Mouse (Mus musculus): Measurements from ENCODE around the gene Pde4a. TPM values are rescaled to one million over a fixed set of nuclear protein-coding genes. Genes with fewer than 3 reads are reported as not detected.

Pde4a gene
- polyA plus RNA-seq, 1 experiment from 2014 or later: 6.2 TPM

DNA sequence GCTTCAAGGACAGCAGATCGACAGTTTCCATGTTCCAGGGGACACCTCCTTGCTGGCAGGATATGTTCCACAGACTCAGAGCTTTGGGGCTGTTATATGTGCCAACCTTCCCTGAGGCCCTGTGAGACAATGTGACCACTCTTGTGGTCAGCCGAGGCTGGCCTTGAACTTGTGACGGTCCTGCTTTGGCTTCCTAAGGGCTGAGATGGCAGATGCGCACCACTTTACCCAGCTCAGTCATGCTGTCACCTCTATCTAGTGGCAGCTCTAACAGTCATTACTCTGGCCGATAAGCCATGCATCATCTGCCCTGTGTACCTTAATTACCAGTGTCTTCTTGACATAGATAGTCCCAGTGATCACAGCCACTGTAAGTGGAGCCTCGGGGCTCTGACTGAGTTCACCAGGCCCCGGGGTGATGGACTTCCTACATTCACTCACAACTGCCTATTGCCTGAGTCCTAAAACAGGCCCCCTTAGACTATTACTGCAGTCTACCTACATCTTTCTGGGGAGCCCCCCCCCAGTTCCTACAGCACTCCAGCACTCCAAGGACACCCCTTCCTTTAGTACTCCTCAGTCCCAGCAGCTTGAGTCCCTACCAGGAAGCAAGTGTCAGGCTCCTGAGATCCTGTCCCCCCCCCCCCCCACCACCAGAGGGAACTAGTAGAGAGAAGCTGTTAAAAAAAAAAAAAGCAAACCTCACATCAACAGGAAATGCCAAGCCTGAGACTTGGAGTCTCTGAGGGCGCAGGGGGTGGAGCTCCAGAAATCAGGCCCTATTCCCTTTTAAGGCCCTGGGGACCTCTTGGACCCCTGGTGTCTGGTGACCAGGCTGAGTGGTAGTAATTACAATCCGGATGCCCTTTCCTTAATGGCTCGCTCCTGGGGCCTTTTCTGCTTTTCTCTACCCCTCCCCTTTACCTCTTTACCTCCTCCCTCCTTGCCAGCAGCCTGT is 1.9 kb downstream of the Pde4a start:
- WGBS: 47% methylated on average over 10 of the region's 10 CpGs
- Histone ChIP-seq H3K27me3 (replicated peaks; ENCODE audit: control insufficient read depth, insufficient read depth, low read length) (peaks cover 46% of the 10 kb centered on the region), H3K27ac (replicated peaks; ENCODE audit: low read depth, low read length) (peak overlapping the region; percentile 77), H3K4me3 (ENCODE audit: low read depth, low read length) (peak overlapping the region; percentile 4), H3K4me2 (ENCODE audit: low read depth, low read length) (peak overlapping the region; percentile 43), H3K36me3 (ENCODE audit: control insufficient read depth, insufficient read depth, low read length) (no peaks in the 10 kb centered on the region), H3K9ac (ENCODE audit: low read depth, low read length) (peak overlapping the region; percentile 38), H3K4me1 (ENCODE audit: control insufficient read depth, insufficient read depth, low read length) (peaks cover 29% of the 10 kb centered on the region), H3K9me3 (ENCODE audit: control insufficient read depth, low read length) (no peaks in the 10 kb centered on the region)
- DNase-seq (ENCODE audit: low spot score): peak; percentile 50
- ATAC-seq (ENCODE audit: low read depth): no peak

DNA sequence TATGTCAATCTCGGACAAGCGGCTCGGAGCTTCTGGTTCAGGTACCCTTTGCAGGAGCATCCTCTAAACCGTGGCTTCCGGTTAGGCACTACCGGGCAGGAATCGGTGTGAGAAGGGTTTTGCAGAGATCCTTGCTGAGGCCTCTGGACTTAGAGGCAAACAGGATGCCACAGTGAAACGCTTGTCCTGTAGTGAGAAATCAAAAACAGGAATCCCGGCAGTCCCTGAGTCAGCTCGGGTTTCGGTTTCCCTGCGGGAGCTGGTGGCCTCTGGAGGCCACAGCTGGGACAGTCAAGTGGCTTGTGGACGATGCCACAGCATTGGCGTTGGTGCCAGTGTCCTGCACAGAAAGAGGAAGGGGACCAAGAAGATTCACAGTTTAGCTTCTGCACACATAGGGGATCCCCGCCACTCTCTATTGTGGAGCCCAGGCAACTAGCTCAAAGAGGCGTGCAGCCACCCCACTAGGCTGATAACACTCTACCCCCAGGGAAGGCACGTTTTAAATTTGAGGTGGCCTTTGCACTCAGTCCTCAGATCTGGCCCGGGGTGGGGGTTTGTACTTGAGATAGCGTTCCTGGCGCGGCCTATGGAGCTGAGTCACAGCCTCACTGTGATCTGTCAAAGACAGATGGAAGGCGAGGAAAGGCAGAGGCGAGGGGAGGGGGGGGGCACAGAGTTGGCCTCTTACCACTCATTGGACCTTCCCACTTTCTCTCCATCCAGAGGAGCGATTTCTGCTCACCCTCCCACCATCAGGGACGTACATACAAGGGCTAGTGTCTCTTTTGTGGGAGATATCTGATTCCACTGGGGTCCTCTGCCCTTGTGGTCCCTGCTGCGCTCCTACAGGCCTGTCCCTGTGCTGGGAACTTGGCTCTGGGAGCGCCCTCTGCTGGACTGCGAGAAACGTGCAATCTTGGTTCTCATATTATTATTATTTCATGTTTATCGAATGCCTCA is 2.9 kb downstream of the Pde4a start:
- 8% methylated on average over 28 of the region's 30 CpGs for WGBS
- Histone ChIP-seq H3K4me3 (ENCODE audit: low read depth, low read length) (peak overlapping the region; percentile 4), H3K36me3 (ENCODE audit: control insufficient read depth, insufficient read depth, low read length) (no peaks in the 10 kb centered on the region), H3K4me1 (ENCODE audit: control insufficient read depth, insufficient read depth, low read length) (peaks cover 29% of the 10 kb centered on the region), H3K9ac (ENCODE audit: low read depth, low read length) (peak overlapping the region; percentile 38), H3K9me3 (ENCODE audit: control insufficient read depth, low read length) (no peaks in the 10 kb centered on the region), H3K27me3 (replicated peaks; ENCODE audit: control insufficient read depth, insufficient read depth, low read length) (peaks cover 38% of the 10 kb centered on the region), H3K4me2 (ENCODE audit: low read depth, low read length) (peak overlapping the region; percentile 43), H3K27ac (replicated peaks; ENCODE audit: low read depth, low read length) (peak overlapping the region; percentile 77)
- DNase-seq (ENCODE audit: low spot score) (peak; percentile 76), ATAC-seq (ENCODE audit: low read depth) (peak; percentile 38)

DNA sequence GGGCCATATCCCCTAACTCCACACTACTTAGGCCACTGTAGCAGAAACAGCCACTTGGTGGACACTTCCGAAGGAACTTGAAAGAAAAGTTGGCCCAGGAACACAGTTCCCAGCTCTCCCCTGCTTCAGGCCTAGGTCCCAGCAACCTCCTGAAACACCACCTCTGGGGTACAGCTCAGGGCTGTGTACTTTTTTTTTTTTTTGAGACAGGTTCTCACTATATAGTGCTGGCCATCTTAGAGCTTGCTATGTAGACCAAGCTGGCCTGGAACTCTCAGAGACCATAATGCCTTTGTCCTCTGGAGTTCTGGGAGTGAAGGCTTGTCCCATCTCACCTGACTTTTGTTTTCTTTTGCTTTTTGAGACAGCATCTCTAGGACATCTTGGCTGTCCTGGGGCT is 3.6 kb downstream of the Pde4a start:
- WGBS: 31% methylated on average over 1 of the region's 1 CpGs
- DNase-seq (ENCODE audit: low spot score) (no peak), ATAC-seq (ENCODE audit: low read depth) (no peak)
- Histone ChIP-seq H3K27me3 (replicated peaks; ENCODE audit: control insufficient read depth, insufficient read depth, low read length) (peaks cover 31% of the 10 kb centered on the region), H3K4me2 (ENCODE audit: low read depth, low read length) (no peak overlapping the region), H3K9me3 (ENCODE audit: control insufficient read depth, low read length) (no peaks in the 10 kb centered on the region), H3K36me3 (ENCODE audit: control insufficient read depth, insufficient read depth, low read length) (no peaks in the 10 kb centered on the region), H3K4me1 (ENCODE audit: control insufficient read depth, insufficient read depth, low read length) (peaks cover 29% of the 10 kb centered on the region), H3K4me3 (ENCODE audit: low read depth, low read length) (no peak overlapping the region), H3K27ac (replicated peaks; ENCODE audit: low read depth, low read length) (no peak overlapping the region), H3K9ac (ENCODE audit: low read depth, low read length) (no peak overlapping the region)

DNA sequence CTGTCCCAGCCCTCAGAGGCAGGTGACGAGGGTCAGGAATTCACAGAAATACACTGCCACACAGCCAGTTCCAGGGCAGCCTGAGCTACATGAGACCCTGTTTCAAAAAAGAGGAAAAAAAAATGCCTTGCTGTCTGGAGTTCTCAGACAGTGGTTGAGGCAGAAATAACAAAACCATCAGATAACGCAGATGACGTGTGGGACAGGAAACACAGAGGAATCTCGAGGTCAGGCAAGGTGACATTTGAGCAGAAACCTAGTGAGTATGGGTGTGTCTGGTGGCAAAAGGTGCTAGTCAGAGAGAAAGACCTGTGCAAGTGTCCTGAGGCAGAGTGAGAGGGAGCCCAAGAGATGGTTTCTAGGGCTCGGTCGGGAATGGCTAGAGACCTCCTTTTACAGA is 6.8 kb downstream of the Pde4a start:
- Histone ChIP-seq H3K27me3 (replicated peaks; ENCODE audit: control insufficient read depth, insufficient read depth, low read length) (no peaks in the 10 kb centered on the region), H3K4me3 (ENCODE audit: low read depth, low read length) (no peak overlapping the region), H3K27ac (replicated peaks; ENCODE audit: low read depth, low read length) (no peak overlapping the region), H3K9ac (ENCODE audit: low read depth, low read length) (no peak overlapping the region), H3K36me3 (ENCODE audit: control insufficient read depth, insufficient read depth, low read length) (no peaks in the 10 kb centered on the region), H3K9me3 (ENCODE audit: control insufficient read depth, low read length) (no peaks in the 10 kb centered on the region), H3K4me2 (ENCODE audit: low read depth, low read length) (no peak overlapping the region), H3K4me1 (ENCODE audit: control insufficient read depth, insufficient read depth, low read length) (peaks cover 15% of the 10 kb centered on the region)
- DNase-seq (ENCODE audit: low spot score): no peak
- ATAC-seq (ENCODE audit: low read depth): no peak
- 69% methylated on average over 6 of the region's 6 CpGs for WGBS

DNA sequence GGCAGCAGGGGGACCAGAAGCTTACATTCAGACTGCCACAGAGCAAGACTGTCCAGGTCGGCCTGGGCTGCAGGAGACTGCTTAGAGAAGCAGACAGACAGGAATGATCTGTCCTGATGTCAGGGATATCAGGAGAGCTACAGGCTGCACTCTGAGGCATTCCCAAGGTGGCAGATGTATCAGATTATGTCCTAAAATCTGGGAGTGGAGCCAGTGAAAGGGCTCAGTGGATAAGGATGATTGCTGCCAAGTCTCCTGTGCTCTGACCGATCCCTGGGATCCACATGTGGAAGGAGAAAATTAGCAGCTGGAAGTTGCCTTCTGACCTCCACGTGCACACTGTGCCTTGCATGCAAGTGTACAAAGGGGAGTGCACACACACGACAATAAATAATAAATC is 14.9 kb downstream of the Pde4a start:
- Histone ChIP-seq H3K4me3 (ENCODE audit: low read depth, low read length) (no peak overlapping the region), H3K9ac (ENCODE audit: low read depth, low read length) (no peak overlapping the region), H3K9me3 (ENCODE audit: control insufficient read depth, low read length) (no peaks in the 10 kb centered on the region), H3K4me1 (ENCODE audit: control insufficient read depth, insufficient read depth, low read length) (peaks cover 12% of the 10 kb centered on the region), H3K27me3 (replicated peaks; ENCODE audit: control insufficient read depth, insufficient read depth, low read length) (peaks cover 6% of the 10 kb centered on the region; the same call in 1 of the 2 replicates), H3K36me3 (ENCODE audit: control insufficient read depth, insufficient read depth, low read length) (no peaks in the 10 kb centered on the region), H3K27ac (replicated peaks; ENCODE audit: low read depth, low read length) (no peak overlapping the region), H3K4me2 (ENCODE audit: low read depth, low read length) (no peak overlapping the region)
- WGBS: 27% methylated on average over 4 of the region's 4 CpGs
- ATAC-seq (ENCODE audit: low read depth) (no peak), DNase-seq (ENCODE audit: low spot score) (no peak)

DNA sequence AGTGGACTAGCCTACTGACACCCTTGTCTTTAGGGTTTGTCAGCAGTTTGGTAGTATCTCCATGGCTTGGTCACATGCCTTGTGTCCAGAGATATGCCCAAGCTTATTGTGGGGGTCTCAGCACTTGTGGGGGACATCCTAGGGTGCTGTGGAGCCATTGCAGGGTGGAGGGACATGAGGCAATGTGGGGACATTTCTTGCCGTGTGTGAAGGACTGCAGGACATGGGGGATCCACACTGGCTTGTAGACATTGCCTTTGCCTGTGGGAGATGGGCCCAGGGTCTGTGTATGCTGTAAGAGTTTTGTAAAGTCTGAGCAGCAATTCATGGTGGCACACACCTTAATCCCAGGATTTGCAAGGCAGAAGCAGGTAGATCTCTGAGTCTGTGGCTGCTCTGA is 15.3 kb downstream of the Pde4a start:
- Histone ChIP-seq H3K4me2 (ENCODE audit: low read depth, low read length) (0 out of 2 replicates have a peak overlapping the region, but pooled peaks have one; percentile 54), H3K9ac (ENCODE audit: low read depth, low read length) (no peak overlapping the region), H3K4me1 (ENCODE audit: control insufficient read depth, insufficient read depth, low read length) (peaks cover 12% of the 10 kb centered on the region), H3K27me3 (replicated peaks; ENCODE audit: control insufficient read depth, insufficient read depth, low read length) (peaks cover 6% of the 10 kb centered on the region; the same call in 1 of the 2 replicates), H3K27ac (replicated peaks; ENCODE audit: low read depth, low read length) (no peak overlapping the region), H3K36me3 (ENCODE audit: control insufficient read depth, insufficient read depth, low read length) (no peaks in the 10 kb centered on the region), H3K4me3 (ENCODE audit: low read depth, low read length) (no peak overlapping the region), H3K9me3 (ENCODE audit: control insufficient read depth, low read length) (no peaks in the 10 kb centered on the region)
- ATAC-seq (ENCODE audit: low read depth) (no peak), DNase-seq (ENCODE audit: low spot score) (no peak)
- WGBS: 50% methylated on average over 1 of the region's 1 CpGs

DNA sequence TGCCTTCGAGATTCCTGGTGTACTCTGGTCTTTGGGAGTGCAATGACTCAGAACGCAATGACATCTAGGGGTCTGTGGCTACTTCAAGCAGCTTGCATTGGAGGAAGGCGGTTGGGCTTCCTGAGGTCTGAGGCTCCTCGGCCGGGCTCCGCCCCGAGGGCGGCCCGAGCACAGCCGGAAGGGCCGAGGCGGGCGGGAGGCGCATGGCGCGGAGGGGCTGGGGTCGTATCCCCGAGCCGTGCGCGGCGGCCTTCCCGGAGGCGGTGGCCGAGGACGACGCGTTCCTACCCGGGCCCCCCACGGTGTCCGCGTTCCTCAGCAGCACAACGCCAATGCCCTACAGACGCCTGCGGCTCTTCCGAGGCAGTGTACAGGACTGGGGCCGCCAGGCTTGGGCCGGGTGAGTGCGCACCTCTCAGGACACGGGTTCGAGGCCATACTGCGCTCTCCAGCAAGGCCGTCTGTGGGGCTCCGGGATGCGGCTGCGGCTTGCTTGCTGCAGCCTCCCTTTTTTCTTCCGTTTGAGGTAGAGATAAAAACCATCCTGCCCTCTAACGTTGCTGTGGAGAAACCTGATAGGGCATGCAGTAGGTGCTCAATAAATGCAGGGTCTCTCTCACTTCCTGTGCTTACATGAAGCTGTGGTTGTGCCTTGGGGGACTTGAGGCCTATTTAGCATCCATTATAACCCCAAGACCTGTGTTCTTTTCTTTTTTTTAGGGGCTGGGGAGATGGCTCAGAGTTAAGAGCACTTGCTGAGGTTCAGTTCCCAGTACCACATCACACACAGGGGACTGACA is 16.1 kb downstream of the Pde4a start:
- Histone ChIP-seq H3K4me3 (ENCODE audit: low read depth, low read length) (peak overlapping the region; percentile 34), H3K9ac (ENCODE audit: low read depth, low read length) (peak overlapping the region; percentile 62), H3K4me1 (ENCODE audit: control insufficient read depth, insufficient read depth, low read length) (peaks cover 12% of the 10 kb centered on the region), H3K4me2 (ENCODE audit: low read depth, low read length) (peak overlapping the region; percentile 54), H3K9me3 (ENCODE audit: control insufficient read depth, low read length) (no peaks in the 10 kb centered on the region), H3K36me3 (ENCODE audit: control insufficient read depth, insufficient read depth, low read length) (no peaks in the 10 kb centered on the region), H3K27me3 (replicated peaks; ENCODE audit: control insufficient read depth, insufficient read depth, low read length) (peaks cover 6% of the 10 kb centered on the region; the same call in 1 of the 2 replicates), H3K27ac (replicated peaks; ENCODE audit: low read depth, low read length) (no peak overlapping the region)
- ATAC-seq (ENCODE audit: low read depth): no peak
- DNase-seq (ENCODE audit: low spot score): peak; percentile 41
- 16% methylated on average over 21 of the region's 48 CpGs for WGBS

DNA sequence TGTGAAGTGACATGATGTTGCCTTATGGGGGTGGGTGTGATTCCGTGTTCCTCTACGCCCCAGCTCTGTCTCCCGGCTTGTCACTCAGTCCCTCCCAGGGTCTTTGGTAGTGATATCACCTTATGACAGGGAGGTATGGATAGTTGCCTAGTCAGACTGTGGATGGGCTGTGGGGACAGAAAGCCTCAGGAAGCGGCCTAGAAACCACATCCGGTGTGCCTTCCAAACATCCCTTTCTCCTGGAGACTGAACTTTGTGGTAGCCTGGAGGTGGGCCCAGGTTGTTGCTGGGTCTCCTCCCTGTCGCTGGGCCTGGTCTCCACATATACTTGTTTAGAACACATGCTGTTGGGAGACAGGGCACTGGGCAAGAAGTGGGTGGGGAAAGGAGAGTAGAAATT is 17.9 kb downstream of the Pde4a start:
- H3K9ac ChIP-seq (ENCODE audit: low read depth, low read length): no peak overlapping the region

More for the DNA sequence above, 17.9 kb downstream of the Pde4a start:
- H3K27me3 ChIP-seq (replicated peaks; ENCODE audit: control insufficient read depth, insufficient read depth, low read length): peaks cover 6% of the 10 kb centered on the region; the same call in 1 of the 2 replicates
- ATAC-seq (ENCODE audit: low read depth): no peak
- no peak overlapping the region for H3K27ac ChIP-seq (replicated peaks; ENCODE audit: low read depth, low read length)
- no peak overlapping the region for H3K4me3 ChIP-seq (ENCODE audit: low read depth, low read length)
- H3K4me1 ChIP-seq (ENCODE audit: control insufficient read depth, insufficient read depth, low read length): peaks cover 12% of the 10 kb centered on the region
- H3K36me3 ChIP-seq (ENCODE audit: control insufficient read depth, insufficient read depth, low read length): no peaks in the 10 kb centered on the region
- no peaks in the 10 kb centered on the region for H3K9me3 ChIP-seq (ENCODE audit: control insufficient read depth, low read length)
- 77% methylated on average over 6 of the region's 6 CpGs for WGBS
- DNase-seq (ENCODE audit: low spot score): no peak
- H3K4me2 ChIP-seq (ENCODE audit: low read depth, low read length): peak overlapping the region; percentile 56

All from embryonic facial prominence, embryonic 14.5 days (tissue).